18 mouse cellular contexts compared by ENCODE assay signal in genomic region chr6:8657459-8657858, GRCm38 (mm10).
"Had no signal": no experiment of that assay in that cellular context is flagged by ENCODE, and none has a peak within 500 bp of the region (broad histone marks: within the 10 kb centered on the region; RNA-seq: fewer than 3 reads in every experiment).

No protein-coding gene starts in this region.

- H3K36me3 ChIP-seq: limb, embryonic 12.5 days; limb, embryonic 15.5 days; stomach, embryonic 15.5 days had no signal

- ATAC-seq: liver, postnatal 0 days; lung, postnatal 0 days had no signal

- DNase-seq: kidney, adult 2 months; kidney, postnatal 36 days; layer of hippocampus, postnatal 36 days; liver, postnatal 0 days; lung, embryonic 14.5 days; midbrain, embryonic 14.5 days; right cerebral cortex, adult 18-20 months; right cerebral cortex, postnatal 25 days; spleen, adult 18-20 months; thymus, postnatal 25 days had no signal

- H3K4me1 ChIP-seq: stomach, embryonic 15.5 days had no signal

- H3K27me3 ChIP-seq: limb, embryonic 12.5 days; limb, embryonic 15.5 days; stomach, embryonic 15.5 days had no signal

- H3K9ac ChIP-seq: limb, embryonic 12.5 days; limb, embryonic 15.5 days; liver, embryonic 14.5 days; liver, postnatal 0 days; lung, embryonic 14.5 days; stomach, embryonic 15.5 days had no signal

- H3K4me2 ChIP-seq: limb, embryonic 12.5 days; limb, embryonic 15.5 days; liver, embryonic 11.5 days; lung, embryonic 14.5 days; stomach, embryonic 15.5 days had no signal

- H3K4me3 ChIP-seq: left cerebral cortex, adult 2 months; limb, embryonic 12.5 days; limb, embryonic 15.5 days; stomach, embryonic 15.5 days had no signal

- H3K9me3 ChIP-seq: limb, embryonic 12.5 days; limb, embryonic 15.5 days; stomach, embryonic 15.5 days had no signal

- H3K27ac ChIP-seq: left cerebral cortex, adult 2 months; limb, embryonic 12.5 days; limb, embryonic 15.5 days; liver, embryonic 14.5 days; macrophage; stomach, embryonic 15.5 days had no signal
